Mouse (Mus musculus): ENCODE data around the gene Ptma.

DNA sequence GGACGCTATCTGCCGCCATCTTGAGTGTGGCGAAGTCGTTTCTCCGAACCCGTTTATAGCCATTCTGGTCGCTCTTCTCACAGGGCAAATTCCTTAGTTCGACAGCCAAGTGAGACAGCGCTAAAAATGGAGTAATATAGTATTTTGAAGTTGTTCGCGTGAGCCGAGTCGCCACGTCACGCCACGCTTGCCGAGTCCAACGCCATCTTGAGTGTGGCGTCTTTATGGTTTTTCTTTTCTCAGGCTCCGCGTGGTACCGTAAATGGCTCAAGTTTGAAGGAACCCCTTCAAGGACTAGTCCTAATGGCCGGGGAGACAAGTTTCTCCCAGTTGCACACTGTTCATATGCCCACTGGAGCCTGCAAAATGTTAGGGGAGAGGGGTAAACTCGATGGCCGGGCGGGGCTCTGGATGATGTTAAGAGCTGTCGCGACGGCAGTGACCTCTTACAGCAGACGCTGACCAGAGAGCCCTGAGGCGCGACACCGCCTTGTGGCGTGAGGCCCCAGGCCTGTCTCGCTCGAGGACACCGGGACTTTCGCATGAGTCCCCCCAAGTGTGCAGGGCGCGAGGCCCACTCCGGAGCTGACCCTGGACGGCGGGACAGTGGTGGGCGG is 919 bp upstream of the Ptma start:
- TF ChIP-seq POLR2A (IDR thresholded peaks at IDR 0.05; ENCODE audit: low read depth, low read length) (no peak), CTCF (IDR thresholded peaks at IDR 0.05; ENCODE audit: extremely low read depth, insufficient read length, insufficient replicate concordance, low read depth, low read length) (no peak; the same call in 1 of the 2 replicates)

All from small intestine, adult 2 months (tissue).